Mouse (Mus musculus) liver, embryonic 14.5 days (tissue): ENCODE data around the gene Nr3c2. TPM values are rescaled to one million over a fixed set of nuclear protein-coding genes. Genes with fewer than 3 reads are reported as not detected.

ENCODE experiments used
- ATAC-seq: fragments of 200-750 bp; cut with Nextera tagmentation; 2 replicates; pipeline ENCODE4 v1.8.0; 2017; ENCODE audit warnings: moderate number of reproducible peaks, mild to moderate bottlenecking, moderate library complexity; ENCODE audit not compliant: insufficient read depth
- DNase-seq, 3 experiments: peaks; one replicate each; pipeline ENCODE4 v3.0.0-alpha.2; 2012 to 2013; ENCODE audit warnings: low read depth in 3 of 3, low spot score in 3 of 3
- H3K27ac ChIP-seq: fragments of 300-500 bp; sonication (generic); 2 replicates; pipeline ENCODE4 v1.5.1; 2014; ENCODE audit warnings: moderate library complexity, mild to moderate bottlenecking, control low read depth, inconsistent platforms
- H3K27me3 ChIP-seq: fragments of 300-500 bp; sonication (generic); 2 replicates; pipeline ENCODE4 v1.6.1; 2014; ENCODE audit warnings: mild to moderate bottlenecking, low read length, moderate library complexity; ENCODE audit not compliant: control insufficient read depth, insufficient read depth
- H3K36me3 ChIP-seq: fragments of 300-500 bp; sonication (generic); replicated peaks from 2 replicates; pipeline ENCODE4 v1.6.1; 2014; ENCODE audit warnings: low read depth; ENCODE audit not compliant: control insufficient read depth, insufficient read depth
- H3K4me1 ChIP-seq, 2 experiments: fragments of 200-500 bp in 1 of 2; fragments of 300-500 bp in 1 of 2; sonication (generic) in 1 of 2; replicated peaks; 2 replicates each; pipeline ENCODE4 v1.6.1; 2012 to 2014; ENCODE audit warnings: antibody characterized with exemption in 1 of 2, inconsistent platforms in 1 of 2, low read length in 1 of 2; ENCODE audit not compliant: control insufficient read depth in 2 of 2, insufficient read depth in 2 of 2
- H3K4me2 ChIP-seq: fragments of 300-500 bp; sonication (generic); 2 replicates; pipeline ENCODE4 v1.6.1; 2014; ENCODE audit warnings: low read depth, mild to moderate bottlenecking, control low read depth, moderate library complexity
- H3K4me3 ChIP-seq, 2 experiments: fragments of 200-500 bp in 1 of 2; fragments of 300-500 bp in 1 of 2; sonication (generic) in 1 of 2; 2 replicates each; pipeline ENCODE4 v1.5.1; 2012 to 2014; ENCODE audit warnings: low read depth in 2 of 2, low read length in 2 of 2, mild to moderate bottlenecking in 2 of 2, control low read depth in 1 of 2, inconsistent platforms in 1 of 2, moderate library complexity in 1 of 2; ENCODE audit not compliant: insufficient read depth in 1 of 2
- H3K9ac ChIP-seq: fragments of 300-500 bp; sonication (generic); replicated peaks from 2 replicates; pipeline ENCODE4 v1.6.1; 2014; ENCODE audit warnings: mild to moderate bottlenecking, control low read depth, moderate library complexity
- H3K9me3 ChIP-seq: fragments of 300-500 bp; sonication (generic); 2 replicates; pipeline ENCODE4 v1.6.1; 2016; ENCODE audit warnings: low read length, mixed read lengths; ENCODE audit not compliant: control insufficient read depth
- CTCF ChIP-seq: IDR thresholded peaks from 2 replicates; pipeline ENCODE4 v1.5.1; 2016; ENCODE audit warnings: antibody characterized with exemption, low read depth, control low read depth
- EP300 ChIP-seq: IDR thresholded peaks from 2 replicates; pipeline ENCODE4 v1.6.1; 2016; ENCODE audit warnings: antibody characterized with exemption, low read depth
- WGBS: fragments of 180-500 bp; shearing (Covaris S2); extraction: QIAGEN DNeasy Blood & Tissue Kit; methylation state at CpG from one replicate; pipeline ENCODE4 v1.1.7; 2014; ENCODE audit not compliant: insufficient replicate concordance; 5-methylcytosine and 5-hydroxymethylcytosine counted together
- polyA plus RNA-seq, 2 experiments: library from polyadenylated mRNA; depleted of rRNA in 1 of 2; stranded (reverse) in 1 of 2; unstranded in 1 of 2; fragments of >200 nt; fragmentation: Nextera tagmentation in 1 of 2; extraction: Ambion mirVana in 1 of 2; gene quantifications; 2 replicates each; pipeline versions ENCODE4 v1.2.1 to v1.2.3; 2012 to 2014

Nr3c2 gene
- polyA plus RNA-seq, 2 experiments, result 0.30 to 0.99 TPM

GRCm38 (mm10) chr8:76902205-76903078 is 3.2 kb downstream of the Nr3c2 start:
- Histone ChIP-seq H3K4me1 (no peaks in the 10 kb centered on the region), H3K36me3 (no peaks in the 10 kb centered on the region), H3K4me3 (peak overlapping the region; percentile 51 to 57), H3K4me2 (peak overlapping the region; percentile 68), H3K9ac (no peak overlapping the region), H3K27me3 (peaks cover 42% of the 10 kb centered on the region), H3K9me3 (no peaks in the 10 kb centered on the region), H3K27ac (no peak overlapping the region)
- no peak for TF ChIP-seq CTCF
- TF ChIP-seq EP300, result no peak
- WGBS, result under 1% methylated on average over 35 of the region's 35 CpGs
- DNase-seq (no peak), ATAC-seq (peak; percentile 20)

GRCm38 (mm10) chr8:76911206-76911605 is 12.0 kb downstream of the Nr3c2 start:
- Histone ChIP-seq H3K27ac (no peak overlapping the region), H3K4me2 (no peak overlapping the region), H3K9me3 (no peaks in the 10 kb centered on the region), H3K27me3 (no peaks in the 10 kb centered on the region), H3K4me3 (no peak overlapping the region), H3K4me1 (no peaks in the 10 kb centered on the region), H3K36me3 (no peaks in the 10 kb centered on the region), H3K9ac (no peak overlapping the region)
- no peak for DNase-seq
- ATAC-seq, result no peak
- TF ChIP-seq CTCF (no peak), EP300 (no peak)

- WGBS, result 50% methylated on average over 3 of the region's 3 CpGs
- no peak for TF ChIP-seq CTCF
- TF ChIP-seq EP300, result no peak
- Histone ChIP-seq H3K27me3 (no peaks in the 10 kb centered on the region), H3K9me3 (no peaks in the 10 kb centered on the region), H3K4me3 (no peak overlapping the region), H3K9ac (no peak overlapping the region), H3K4me1 (no peaks in the 10 kb centered on the region), H3K4me2 (0 out of 2 replicates have a peak overlapping the region, but pooled peaks have one; percentile 11), H3K36me3 (no peaks in the 10 kb centered on the region), H3K27ac (no peak overlapping the region)
- DNase-seq (peak in 1 of 3 experiments; percentile 20), ATAC-seq (peak; percentile 75)
These were observed 13.4 kb downstream of the Nr3c2 start for GRCm38 (mm10) chr8:76912678-76913077.

- Histone ChIP-seq H3K27ac (no peak overlapping the region), H3K4me2 (no peak overlapping the region), H3K9ac (no peak overlapping the region), H3K4me3 (no peak overlapping the region), H3K27me3 (no peaks in the 10 kb centered on the region), H3K4me1 (no peaks in the 10 kb centered on the region), H3K36me3 (no peaks in the 10 kb centered on the region), H3K9me3 (no peaks in the 10 kb centered on the region)
- 53% methylated on average over 4 of the region's 4 CpGs for WGBS
- TF ChIP-seq EP300 (no peak), CTCF (no peak)
- DNase-seq, result no peak
- ATAC-seq, result no peak
These were observed 14.0 kb downstream of the Nr3c2 start for GRCm38 (mm10) chr8:76913207-76913606.

- no peaks in the 10 kb centered on the region for H3K9me3 ChIP-seq
- no peak for ATAC-seq
- 53% methylated on average over 2 of the region's 2 CpGs for WGBS
These were observed 16.0 kb downstream of the Nr3c2 start for GRCm38 (mm10) chr8:76915260-76915659.

More at GRCm38 (mm10) chr8:76915260-76915659, 16.0 kb downstream of the Nr3c2 start:
- Histone ChIP-seq H3K4me3 (no peak overlapping the region), H3K27me3 (no peaks in the 10 kb centered on the region), H3K36me3 (no peaks in the 10 kb centered on the region), H3K9ac (no peak overlapping the region), H3K27ac (no peak overlapping the region), H3K4me2 (no peak overlapping the region), H3K4me1 (no peaks in the 10 kb centered on the region)
- TF ChIP-seq EP300 (no peak), CTCF (no peak)
- no peak for DNase-seq
